ENCODE assay signal across 19 mouse cellular contexts in the genomic region with DNA sequence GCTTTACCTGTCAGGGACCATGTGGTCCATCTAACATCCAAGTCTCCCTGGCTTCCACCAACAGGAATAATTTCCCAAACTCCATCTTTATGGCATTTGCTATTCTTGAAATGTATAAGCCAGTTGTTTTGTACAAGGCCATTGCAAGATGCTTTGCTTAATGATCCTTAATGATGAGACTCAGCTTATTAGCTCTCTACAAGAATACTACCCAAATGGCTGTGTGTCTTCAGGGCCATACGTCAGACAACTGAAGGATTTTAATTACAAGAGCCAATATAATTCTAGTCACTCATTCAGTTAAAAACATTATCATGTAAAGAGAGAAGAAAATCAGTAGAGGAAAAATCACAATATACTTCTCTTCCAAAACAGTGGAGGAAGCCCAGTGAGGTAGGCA.
DNase-seq lines count a peak whose midpoint lies in the region; ATAC-seq and TF ChIP-seq lines count a peak whose summit lies in the region.
"Had no signal": no experiment of that assay in that cellular context is flagged by ENCODE, and none has a peak within 500 bp of the region (broad histone marks: within the 10 kb centered on the region; RNA-seq: fewer than 3 reads in every experiment).

No protein-coding gene starts in this region.

- H3K4me2 ChIP-seq in hindbrain, embryonic 15.5 days, result no peak overlapping the region
- H3K4me2 ChIP-seq in hindbrain, postnatal 0 days (ENCODE audit: low read depth, low read length), result no peak overlapping the region
- no peak overlapping the region for H3K4me2 ChIP-seq in hindbrain, embryonic 16.5 days (ENCODE audit: low read length)
- no peak overlapping the region for H3K4me2 ChIP-seq in hindbrain, embryonic 12.5 days (replicated peaks)

- H3K4me3 ChIP-seq in hindbrain, embryonic 15.5 days, result no peak overlapping the region
- H3K4me3 ChIP-seq in hindbrain, postnatal 0 days (ENCODE audit: low read length), result no peak overlapping the region
- H3K4me3 ChIP-seq in hindbrain, embryonic 16.5 days (ENCODE audit: low read length), result no peak overlapping the region
- no peak overlapping the region for H3K4me3 ChIP-seq in hindbrain, embryonic 12.5 days

- DNase-seq in hindbrain, postnatal 0 days (ENCODE audit: low spot score), result no peak
- DNase-seq: adrenal gland, adult 2 months; adrenal gland, adult 8-10 months; adrenal gland, postnatal 10 days; adrenal gland, postnatal 14 days; adrenal gland, postnatal 25 days; adrenal gland, postnatal 36 days; B cell, adult 2 months; cerebellum, adult 11 months; cerebellum, adult 11-12 months; cerebellum, adult 18-20 months had no signal

- H3K27me3 ChIP-seq in hindbrain, embryonic 15.5 days, result no peaks in the 10 kb centered on the region
- no peaks in the 10 kb centered on the region for H3K27me3 ChIP-seq in hindbrain, postnatal 0 days (ENCODE audit: insufficient read depth, low read length)
- no peaks in the 10 kb centered on the region for H3K27me3 ChIP-seq in hindbrain, embryonic 16.5 days (replicated peaks; ENCODE audit: control insufficient read depth, insufficient read depth, low read length)
- H3K27me3 ChIP-seq in hindbrain, embryonic 12.5 days, result no peaks in the 10 kb centered on the region
- H3K27me3 ChIP-seq: CH12.LX had no signal

- no peaks in the 10 kb centered on the region for H3K36me3 ChIP-seq in hindbrain, embryonic 15.5 days
- H3K36me3 ChIP-seq in hindbrain, postnatal 0 days (ENCODE audit: insufficient read depth, low read length), result no peaks in the 10 kb centered on the region
- H3K36me3 ChIP-seq in hindbrain, embryonic 16.5 days (ENCODE audit: control insufficient read depth, insufficient read depth, low read length), result no peaks in the 10 kb centered on the region
- no peaks in the 10 kb centered on the region for H3K36me3 ChIP-seq in hindbrain, embryonic 12.5 days
- H3K36me3 ChIP-seq: G1E had no signal

- no peak overlapping the region for H3K27ac ChIP-seq in hindbrain, embryonic 15.5 days (replicated peaks)
- no peak overlapping the region for H3K27ac ChIP-seq in hindbrain, postnatal 0 days
- no peak overlapping the region for H3K27ac ChIP-seq in hindbrain, embryonic 16.5 days (ENCODE audit: low read depth, low read length)
- no peak overlapping the region for H3K27ac ChIP-seq in hindbrain, embryonic 12.5 days

- H3K9me3 ChIP-seq in hindbrain, embryonic 15.5 days, result no peaks in the 10 kb centered on the region
- H3K9me3 ChIP-seq in hindbrain, postnatal 0 days (ENCODE audit: low read length), result no peaks in the 10 kb centered on the region
- H3K9me3 ChIP-seq in hindbrain, embryonic 16.5 days (ENCODE audit: control insufficient read depth, low read length), result no peaks in the 10 kb centered on the region
- H3K9me3 ChIP-seq in hindbrain, embryonic 12.5 days (replicated peaks), result no peaks in the 10 kb centered on the region

- H3K4me1 ChIP-seq in hindbrain, embryonic 15.5 days (replicated peaks), result no peaks in the 10 kb centered on the region
- no peaks in the 10 kb centered on the region for H3K4me1 ChIP-seq in hindbrain, postnatal 0 days (ENCODE audit: insufficient read depth, low read length)
- H3K4me1 ChIP-seq in hindbrain, embryonic 16.5 days (ENCODE audit: control insufficient read depth, insufficient read depth, low read depth, low read length), result no peaks in the 10 kb centered on the region
- no peaks in the 10 kb centered on the region for H3K4me1 ChIP-seq in hindbrain, embryonic 12.5 days

- 53% methylated on average over 1 of the region's 1 CpGs for WGBS in hindbrain, embryonic 15.5 days
- 71% methylated on average over 1 of the region's 1 CpGs for WGBS in hindbrain, postnatal 0 days
- WGBS in hindbrain, embryonic 16.5 days, result 76% methylated on average over 1 of the region's 1 CpGs
- 72% methylated on average over 1 of the region's 1 CpGs for WGBS in hindbrain, embryonic 12.5 days

- TF ChIP-seq CTCF in hindbrain, postnatal 0 days (IDR thresholded peaks at IDR 0.05; ENCODE audit: low read depth), result no peak

- 0 out of 2 replicates have a peak, but pooled peaks have one; percentile 56 for ATAC-seq in hindbrain, embryonic 15.5 days (ENCODE audit: low FRiP score, low read depth)
- no peak for ATAC-seq in hindbrain, postnatal 0 days
- peak; percentile 56; the same call in 1 of the 2 replicates for ATAC-seq in hindbrain, embryonic 16.5 days
- no peak for ATAC-seq in hindbrain, embryonic 12.5 days (ENCODE audit: low FRiP score)
- ATAC-seq: activated CD4-positive, CD25-positive, alpha-beta regulatory T cell, adult 4 months; CD4-positive, CD25-positive, alpha-beta regulatory T cell, adult 4 months; Patski had no signal

- no peak overlapping the region for H3K9ac ChIP-seq in hindbrain, embryonic 15.5 days
- H3K9ac ChIP-seq in hindbrain, postnatal 0 days (replicated peaks; ENCODE audit: low read length), result no peak overlapping the region
- H3K9ac ChIP-seq in hindbrain, embryonic 16.5 days (ENCODE audit: low read depth, low read length), result no peak overlapping the region
- no peak overlapping the region for H3K9ac ChIP-seq in hindbrain, embryonic 12.5 days

Comparison
In these comparisons a context has a peak if more than half of its experiments do, and no peak if none do; other contexts are left out.
1. ATAC-seq: peak in hindbrain, embryonic 15.5 days (single experiment) and hindbrain, embryonic 16.5 days (single experiment); none in hindbrain, postnatal 0 days (single experiment) and hindbrain, embryonic 12.5 days (single experiment).